Mouse (Mus musculus) intestine, embryonic 16.5 days (tissue): ENCODE data around the gene Il15. TPM values are rescaled to one million over a fixed set of nuclear protein-coding genes. Genes with fewer than 3 reads are reported as not detected.

Source experiments
- ATAC-seq: fragments of 200-750 bp; cut with Nextera tagmentation; 2 replicates; pipeline ENCODE4 v1.8.0; 2017; ENCODE audit warnings: moderate TSS enrichment, moderate library complexity
- H3K27ac ChIP-seq: fragments of 300-500 bp; sonication (generic); 2 replicates; pipeline ENCODE4 v1.5.1; 2014; ENCODE audit warnings: mild to moderate bottlenecking, low read length
- H3K27me3 ChIP-seq: fragments of 300-500 bp; sonication (generic); replicated peaks from 2 replicates; pipeline ENCODE4 v1.6.1; 2014; ENCODE audit warnings: low read length, control low read depth, mixed read lengths; ENCODE audit not compliant: control insufficient read depth, insufficient read depth
- H3K36me3 ChIP-seq: fragments of 300-500 bp; sonication (generic); 2 replicates; pipeline ENCODE4 v1.6.1; 2014; ENCODE audit warnings: low read length, control low read depth; ENCODE audit not compliant: control insufficient read depth, insufficient read depth
- H3K4me1 ChIP-seq: fragments of 300-500 bp; sonication (generic); 2 replicates; pipeline ENCODE4 v1.6.1; 2014; ENCODE audit warnings: low read length, control low read depth, mixed read lengths; ENCODE audit not compliant: control insufficient read depth, insufficient read depth
- H3K4me2 ChIP-seq: fragments of 300-500 bp; sonication (generic); 2 replicates; pipeline ENCODE4 v1.6.1; 2014; ENCODE audit warnings: low read depth, low read length, control low read depth
- H3K4me3 ChIP-seq: fragments of 300-500 bp; sonication (generic); 2 replicates; pipeline ENCODE4 v1.5.1; 2014; ENCODE audit warnings: mild to moderate bottlenecking, low read length
- H3K9ac ChIP-seq: fragments of 300-500 bp; sonication (generic); 2 replicates; pipeline ENCODE4 v1.6.1; 2014; ENCODE audit warnings: low read depth, low read length
- H3K9me3 ChIP-seq: fragments of 300-500 bp; sonication (generic); 2 replicates; pipeline ENCODE4 v1.6.1; 2016; ENCODE audit warnings: low read length, control low read depth; ENCODE audit not compliant: control insufficient read depth
- WGBS: fragments of 180-500 bp; shearing (Covaris S2); extraction: QIAGEN DNeasy Blood & Tissue Kit; methylation state at CpG from one replicate; pipeline ENCODE4 v1.1.7; 2014; 5-methylcytosine and 5-hydroxymethylcytosine counted together
- polyA plus RNA-seq: library from polyadenylated mRNA; unstranded; fragments of >200 nt; fragmentation: Nextera tagmentation; extraction: Ambion mirVana; gene quantifications from 2 replicates; pipeline ENCODE4 v1.2.1, GENCODE M21; 2015

Gene Il15
- polyA plus RNA-seq, 1 experiment from 2014 or later = 12.1 TPM

- no peak for ATAC-seq
- Histone ChIP-seq H3K27me3 (no peaks in the 10 kb centered on the region), H3K27ac (no peak overlapping the region), H3K4me3 (peak overlapping the region; percentile 31; the same call in 1 of the 2 replicates), H3K4me1 (peaks cover 13% of the 10 kb centered on the region), H3K9me3 (no peaks in the 10 kb centered on the region), H3K4me2 (peak overlapping the region; percentile 48), H3K36me3 (no peaks in the 10 kb centered on the region), H3K9ac (no peak overlapping the region; the same call in 1 of the 2 replicates)
- 47% methylated on average over 2 of the region's 2 CpGs for WGBS
These were observed 2.0 kb downstream of the Il15 start for GRCm38 (mm10) chr8:82401059-82401458.

GRCm38 (mm10) chr8:82400376-82400775 is 2.6 kb downstream of the Il15 start:
- Histone ChIP-seq H3K4me1 (peaks cover 13% of the 10 kb centered on the region), H3K27me3 (no peaks in the 10 kb centered on the region), H3K36me3 (no peaks in the 10 kb centered on the region), H3K4me2 (no peak overlapping the region), H3K4me3 (no peak overlapping the region), H3K9me3 (no peaks in the 10 kb centered on the region), H3K27ac (no peak overlapping the region), H3K9ac (no peak overlapping the region)
- no peak for ATAC-seq
- 25% methylated on average over 2 of the region's 2 CpGs for WGBS

GRCm38 (mm10) chr8:82398546-82398945 is 4.5 kb downstream of the Il15 start:
- WGBS = 85% methylated on average over 2 of the region's 2 CpGs
- Histone ChIP-seq H3K4me3 (no peak overlapping the region), H3K4me2 (no peak overlapping the region), H3K4me1 (peaks cover 13% of the 10 kb centered on the region), H3K9ac (no peak overlapping the region), H3K9me3 (no peaks in the 10 kb centered on the region), H3K27me3 (no peaks in the 10 kb centered on the region), H3K36me3 (no peaks in the 10 kb centered on the region), H3K27ac (no peak overlapping the region)
- ATAC-seq = no peak

GRCm38 (mm10) chr8:82391258-82391657 is 11.8 kb downstream of the Il15 start:
- no peak for ATAC-seq
- Histone ChIP-seq H3K9ac (no peak overlapping the region), H3K36me3 (no peaks in the 10 kb centered on the region), H3K4me1 (no peaks in the 10 kb centered on the region), H3K9me3 (no peaks in the 10 kb centered on the region), H3K4me3 (no peak overlapping the region), H3K27me3 (no peaks in the 10 kb centered on the region), H3K4me2 (no peak overlapping the region), H3K27ac (no peak overlapping the region)

- no peak for ATAC-seq
- Histone ChIP-seq H3K4me3 (no peak overlapping the region), H3K27me3 (no peaks in the 10 kb centered on the region), H3K4me2 (no peak overlapping the region), H3K27ac (no peak overlapping the region), H3K36me3 (no peaks in the 10 kb centered on the region), H3K9me3 (no peaks in the 10 kb centered on the region), H3K9ac (no peak overlapping the region), H3K4me1 (peaks cover 4% of the 10 kb centered on the region; the same call in 1 of the 2 replicates)
- WGBS = 71% methylated on average over 1 of the region's 1 CpGs
These were observed 14.6 kb downstream of the Il15 start for GRCm38 (mm10) chr8:82388356-82388902.

- Histone ChIP-seq H3K36me3 (no peaks in the 10 kb centered on the region), H3K9me3 (no peaks in the 10 kb centered on the region), H3K27me3 (no peaks in the 10 kb centered on the region), H3K4me1 (peaks cover 4% of the 10 kb centered on the region; the same call in 1 of the 2 replicates), H3K4me3 (no peak overlapping the region), H3K27ac (no peak overlapping the region), H3K4me2 (no peak overlapping the region), H3K9ac (no peak overlapping the region)
- ATAC-seq = no peak
- WGBS = 39% methylated on average over 1 of the region's 1 CpGs
These were observed 15.4 kb downstream of the Il15 start for GRCm38 (mm10) chr8:82387614-82388013.

- Histone ChIP-seq H3K9ac (no peak overlapping the region), H3K9me3 (no peaks in the 10 kb centered on the region), H3K27ac (no peak overlapping the region), H3K4me3 (no peak overlapping the region), H3K36me3 (no peaks in the 10 kb centered on the region), H3K27me3 (no peaks in the 10 kb centered on the region), H3K4me2 (no peak overlapping the region), H3K4me1 (peaks cover 4% of the 10 kb centered on the region; the same call in 1 of the 2 replicates)
- ATAC-seq = no peak
These were observed 17.2 kb downstream of the Il15 start for GRCm38 (mm10) chr8:82385867-82386266.

- WGBS = 42% methylated on average over 11 of the region's 11 CpGs
- peak; percentile 97 for ATAC-seq
- H3K27me3 ChIP-seq = no peaks in the 10 kb centered on the region
These were observed 18.4 kb downstream of the Il15 start for GRCm38 (mm10) chr8:82384458-82385234.

GRCm38 (mm10) chr8:82383346-82383745 is 19.7 kb downstream of the Il15 start:
- H3K27ac ChIP-seq = no peak overlapping the region
- no peak overlapping the region for H3K4me3 ChIP-seq
- H3K4me1 ChIP-seq = peaks cover 4% of the 10 kb centered on the region; the same call in 1 of the 2 replicates
- H3K36me3 ChIP-seq = no peaks in the 10 kb centered on the region
- no peak overlapping the region for H3K9ac ChIP-seq
- WGBS = 70% methylated on average over 3 of the region's 3 CpGs
- H3K27me3 ChIP-seq = no peaks in the 10 kb centered on the region
- ATAC-seq = peak; percentile 50; the same call in 1 of the 2 replicates
- H3K4me2 ChIP-seq = no peak overlapping the region
- H3K9me3 ChIP-seq = no peaks in the 10 kb centered on the region

More at GRCm38 (mm10) chr8:82384458-82385234, 18.4 kb downstream of the Il15 start:
- H3K4me2 ChIP-seq = no peak overlapping the region
- no peak overlapping the region for H3K4me3 ChIP-seq
- H3K4me1 ChIP-seq = peaks cover 4% of the 10 kb centered on the region; the same call in 1 of the 2 replicates
- H3K27ac ChIP-seq = no peak overlapping the region
- H3K36me3 ChIP-seq = no peaks in the 10 kb centered on the region
- H3K9ac ChIP-seq = no peak overlapping the region
- H3K9me3 ChIP-seq = no peaks in the 10 kb centered on the region
